Mouse (Mus musculus): ENCODE measurements around the gene Gm2004. TPM values are rescaled to one million over a fixed set of nuclear protein-coding genes. Genes with fewer than 3 reads are reported as not detected.
"Not testable (repeated sequence)": the region's sequence is repeated elsewhere in the genome, so short reads cannot be mapped to it uniquely, and the experiment has no call there.

The Gm2004 gene
- 10 to 100 TPM; 10.9 to 17.6 TPM for total RNA-seq (2021)
- long read RNA-seq, experiment 1, partial matches to known transcripts = 4 of 7 reads
- long read RNA-seq, experiment 1, other reads (novel, unspliced or antisense) = 3 of 7 reads
- long read RNA-seq, experiment 2 = 0 reads

DNA sequence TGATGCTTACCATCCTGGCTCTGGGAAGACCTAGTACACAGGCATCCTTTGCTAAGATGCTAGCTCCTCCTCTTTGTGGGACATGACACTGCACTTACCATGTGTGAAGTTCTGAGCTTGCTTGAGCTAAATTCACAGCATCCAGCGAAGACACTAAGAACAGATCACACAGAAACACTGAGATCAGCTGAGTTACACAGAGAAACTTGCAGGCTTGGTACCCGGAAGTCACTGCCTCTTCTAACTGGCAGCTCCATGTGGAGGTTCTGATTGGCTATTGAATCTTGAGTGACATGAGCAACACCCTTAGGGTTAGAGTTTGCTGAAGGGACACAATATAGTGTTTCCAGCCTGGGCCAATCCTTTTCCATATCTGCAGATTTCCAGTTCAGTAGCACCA, at the start of gene Gm2004:
Gene Gm2004 (minus strand): TSS at position 101 of the 400 bp plus-strand sequence.
- DNase-seq = not testable (repeated sequence)

Other genes with a start within 250 kb of the Gm2004 start
- 1 to 10 TPM; 8.8 to 9.6 TPM for gene Zfp966, start 218.7 kb downstream of the Gm2004 start, total RNA-seq (2021)
- 10 to 100 TPM; 19.4 to 29.6 TPM for gene Gm2026, start 184.5 kb downstream of the Gm2004 start, total RNA-seq (2021)
- 1 to 10 TPM; 6.4 to 9.5 TPM for gene 2210418O10Rik, start 76.7 kb upstream of the Gm2004 start, total RNA-seq (2021)
- gene Gm11009, start 169.7 kb upstream of the Gm2004 start, total RNA-seq (2021) = not detected